Mouse (Mus musculus): Measurements from ENCODE around the gene Jph4.

DNA sequence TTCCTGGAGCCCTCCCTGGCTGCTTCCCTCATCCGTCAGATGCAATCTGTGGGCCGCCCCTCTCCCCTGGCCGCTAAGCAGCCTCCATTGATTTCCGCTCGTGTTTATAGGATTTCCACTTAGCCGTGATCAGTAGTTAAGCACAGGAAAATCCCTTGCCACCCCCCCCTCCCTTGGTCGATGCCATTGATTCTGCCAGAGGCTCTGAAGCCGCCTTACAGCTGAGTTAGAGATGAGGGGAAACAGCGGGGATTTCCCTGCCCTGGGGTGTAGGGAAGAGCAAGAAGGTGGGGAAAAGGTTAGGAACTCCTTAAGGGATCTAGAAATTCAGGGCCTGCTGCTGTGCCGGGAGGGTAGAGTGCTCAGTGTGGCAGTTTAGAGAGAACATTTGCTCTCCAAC, 19.1 kb downstream of the Jph4 start:
- no peak for TF ChIP-seq CTCF (IDR thresholded peaks at IDR 0.05; ENCODE audit: extremely low read depth, insufficient read depth, insufficient read length, insufficient replicate concordance)
- no peak for TF ChIP-seq POLR2A (IDR thresholded peaks at IDR 0.05; ENCODE audit: low read depth, low read length)

All from spleen, adult 2 months (tissue).